Mouse (Mus musculus) layer of hippocampus, adult 9-10 months (tissue): ENCODE results near the gene Eml4.
A peak's percentile ranks its signal among the peaks of the same experiment; 100 is the strongest.

ENCODE experiments used
- DNase-seq: peaks from one replicate; pipeline ENCODE4 v3.0.0; 2022; ENCODE audit warnings: low spot score

Gene Eml4

DNA sequence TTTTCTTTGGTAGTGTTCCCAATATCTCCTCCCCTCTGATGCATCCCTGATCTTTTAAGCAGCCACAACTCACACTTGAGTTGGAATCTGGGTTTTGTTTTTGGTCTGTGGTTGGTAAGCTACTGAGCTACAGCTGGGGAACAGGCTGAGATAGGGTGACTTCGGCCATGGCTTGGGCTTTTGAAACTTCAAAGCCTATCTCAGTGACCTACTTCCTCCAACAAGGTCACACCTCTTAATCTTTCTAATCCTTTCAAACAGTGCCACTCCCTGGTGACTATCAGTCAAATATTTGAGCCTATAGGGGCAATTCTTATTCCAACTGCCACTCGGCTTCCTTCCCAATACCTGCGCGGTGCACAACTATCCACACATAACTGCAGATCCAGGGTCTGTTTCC is 149.0 kb downstream of the Eml4 start:
- no peak for DNase-seq

DNA sequence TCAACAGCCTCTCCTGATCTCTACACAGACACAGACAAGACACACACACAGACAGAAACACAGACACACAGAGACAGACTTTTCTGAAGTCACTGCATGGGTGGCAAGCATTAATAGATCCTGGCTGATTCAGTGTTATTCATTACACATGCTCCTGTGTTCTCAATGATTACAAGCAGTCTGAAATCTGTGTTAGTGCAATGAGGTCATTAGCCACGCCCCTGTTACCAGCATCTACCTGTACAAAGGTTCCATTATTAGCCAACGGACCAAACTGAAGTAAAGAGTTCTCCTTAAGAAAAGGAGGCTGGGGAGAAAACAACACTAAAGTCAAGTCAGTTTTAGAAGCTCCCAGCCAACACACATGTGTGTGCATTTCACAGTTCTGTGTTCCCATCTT is 153.0 kb downstream of the Eml4 start:
- no peak for DNase-seq

DNA sequence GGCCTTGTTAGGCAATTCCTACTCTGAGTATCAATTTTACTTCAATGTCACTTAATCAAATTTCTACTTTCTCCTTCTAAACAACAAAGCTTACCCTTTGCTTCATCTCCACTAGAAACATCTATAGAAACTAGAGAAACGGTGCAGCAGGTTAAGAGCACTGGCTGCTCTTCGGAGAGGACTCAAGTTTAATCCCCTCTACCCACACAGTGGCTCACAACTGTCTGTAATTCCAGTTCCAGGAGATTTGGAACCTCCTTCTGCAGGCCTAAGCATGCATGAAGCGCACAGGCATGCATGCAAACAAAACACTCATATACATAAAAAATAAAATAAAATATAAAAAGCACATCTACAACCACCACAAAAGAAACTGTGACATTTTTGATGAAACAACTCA is 161.4 kb downstream of the Eml4 start:
- DNase-seq = no peak

DNA sequence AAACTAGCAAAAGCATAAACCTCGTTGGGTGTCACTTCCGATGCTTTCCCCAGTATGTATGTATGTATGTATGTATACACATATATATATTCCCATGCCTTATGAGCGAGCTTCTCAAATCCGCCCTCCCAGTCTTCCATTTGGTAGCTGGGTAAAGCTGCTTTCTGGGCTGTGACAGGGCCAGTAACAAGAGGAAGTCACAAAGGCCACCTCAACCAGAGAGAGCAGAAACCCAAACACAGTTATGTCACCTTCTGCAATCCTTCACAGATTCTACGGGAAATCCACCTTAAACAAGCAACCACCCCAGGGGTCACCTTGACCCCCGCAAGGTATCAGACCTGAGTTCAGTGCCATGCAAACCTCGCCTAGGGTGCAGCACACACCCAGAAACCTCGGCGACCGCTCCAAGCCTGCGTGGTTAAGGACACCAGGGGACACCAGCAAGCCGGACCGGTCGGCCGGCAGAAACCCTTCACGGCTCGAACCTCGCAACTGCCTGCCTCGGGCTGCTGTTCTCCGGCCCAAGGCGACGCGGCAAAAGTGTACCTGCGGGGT is 163.0 kb downstream of the Eml4 start:
- DNase-seq = no peak

DNA sequence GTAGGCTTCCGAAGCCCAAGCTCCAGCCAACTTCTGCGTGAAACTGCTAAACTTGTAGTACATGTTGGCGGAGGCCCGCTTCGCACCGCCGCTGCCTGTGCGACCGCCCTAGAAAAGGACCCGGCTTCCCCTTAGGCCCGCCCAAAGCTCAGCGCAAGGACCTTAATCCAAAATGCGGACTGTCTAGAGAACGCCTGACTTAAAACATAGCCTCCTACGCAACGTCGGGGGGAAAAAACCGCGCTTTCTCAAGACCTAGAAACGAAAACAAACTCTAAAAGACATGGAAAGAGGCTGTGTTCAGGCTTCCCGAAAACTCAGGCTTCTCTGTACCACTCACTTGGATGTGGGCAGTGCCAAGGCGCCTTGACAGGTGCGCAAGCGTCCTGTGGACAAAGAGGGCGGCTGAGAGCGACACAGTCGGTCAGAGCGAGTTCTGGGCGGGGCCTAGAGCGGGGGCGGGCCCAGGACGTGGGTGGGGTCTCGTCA is 163.5 kb downstream of the Eml4 start:
- peak; percentile 85 for DNase-seq

DNA sequence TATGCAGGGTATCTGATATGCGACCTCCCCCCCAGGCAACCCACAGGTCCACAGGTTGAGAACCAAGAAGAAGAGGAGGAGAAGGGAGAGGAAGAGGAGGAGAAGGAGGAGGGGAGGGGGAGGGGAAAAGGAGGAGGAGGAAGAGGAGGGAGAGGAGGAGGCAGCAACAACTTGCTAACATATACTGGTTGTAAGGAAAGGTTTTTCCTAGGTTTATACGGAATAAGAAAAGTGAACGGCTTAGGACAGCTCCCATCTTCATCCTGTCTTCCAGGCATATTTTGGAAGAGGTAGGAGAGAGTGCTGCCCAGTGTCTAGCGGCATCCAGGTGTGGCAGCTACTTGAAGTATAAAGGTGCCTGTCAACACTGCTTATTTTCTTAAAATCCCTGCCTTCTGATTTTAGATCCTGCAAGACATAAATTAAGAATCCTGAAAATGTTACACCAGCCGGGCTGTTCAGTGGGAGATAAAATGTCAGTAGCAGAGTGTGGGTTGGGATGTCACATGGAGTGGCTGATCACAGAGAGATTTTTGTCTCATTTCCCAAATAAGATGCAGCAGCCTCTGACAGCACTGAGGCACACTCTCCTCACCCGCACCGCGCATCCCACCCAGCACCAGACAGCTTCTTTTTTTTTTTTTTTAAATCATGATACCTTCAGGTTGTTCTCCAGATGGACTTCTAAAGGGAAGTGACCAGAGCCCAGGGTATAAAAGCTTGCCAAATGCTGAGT is 166.7 kb downstream of the Eml4 start, which contains the start of gene Cox7a2l:
TSS of gene Cox7a2l (minus strand) at position 51 of the 736 bp plus-strand sequence.
- no peak for DNase-seq

DNA sequence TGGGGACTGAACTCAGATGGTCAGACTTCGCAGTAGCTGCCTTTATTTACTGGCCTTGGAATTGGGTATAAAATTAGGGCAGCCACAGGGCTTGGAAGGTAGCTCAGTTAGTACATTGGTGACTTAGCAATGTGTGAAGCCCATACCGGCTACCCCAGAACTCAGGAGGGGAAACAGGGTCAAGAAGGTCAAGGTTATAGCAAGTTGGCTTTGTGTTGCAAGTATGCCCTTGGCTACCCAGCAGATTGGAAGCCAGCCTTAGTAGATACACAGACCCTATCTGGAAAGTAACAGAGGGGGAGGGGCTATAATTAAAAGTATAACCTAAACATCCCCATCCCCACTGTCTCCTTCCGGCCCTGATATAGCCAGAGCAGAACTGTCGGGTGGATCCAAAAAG is 171.2 kb downstream of the Eml4 start:
- DNase-seq = no peak

DNA sequence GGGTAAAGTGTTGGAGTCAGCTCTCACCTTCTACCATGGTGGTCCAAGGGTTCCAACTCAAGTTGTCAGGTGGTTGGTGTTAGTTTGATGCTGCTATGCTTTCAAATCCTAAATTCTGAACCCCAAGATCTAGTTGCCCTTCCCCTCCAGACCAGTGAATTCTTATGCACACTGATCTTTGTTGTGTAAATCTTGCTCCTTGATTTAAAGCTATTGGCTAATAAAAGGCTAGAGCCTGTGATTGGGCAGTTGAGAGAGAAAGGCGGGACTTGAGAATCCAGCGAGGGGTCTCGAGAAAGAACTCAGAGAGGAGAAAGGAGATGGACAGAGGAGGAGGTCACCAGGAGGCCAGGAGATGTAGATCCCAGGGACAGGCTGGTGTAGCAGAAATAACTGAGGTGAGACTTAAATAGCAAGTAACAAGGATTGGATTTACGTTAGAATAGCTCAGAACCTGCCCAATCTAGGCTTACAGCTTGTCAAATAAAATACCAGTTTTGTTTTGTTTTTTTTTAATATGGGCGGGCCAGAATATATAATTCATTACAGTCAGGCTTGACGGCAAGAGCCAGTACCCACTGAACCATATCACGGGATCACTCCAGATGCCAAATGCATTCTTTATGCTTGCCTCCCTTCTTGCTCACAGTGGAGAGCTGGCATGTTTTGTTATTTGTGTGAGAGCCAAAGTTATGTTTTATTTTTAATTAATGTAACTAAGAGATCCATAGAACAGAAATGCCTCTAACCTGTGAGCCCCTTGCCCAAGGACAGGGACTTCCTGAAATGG is 172.1 kb downstream of the Eml4 start:
- no peak for DNase-seq

DNA sequence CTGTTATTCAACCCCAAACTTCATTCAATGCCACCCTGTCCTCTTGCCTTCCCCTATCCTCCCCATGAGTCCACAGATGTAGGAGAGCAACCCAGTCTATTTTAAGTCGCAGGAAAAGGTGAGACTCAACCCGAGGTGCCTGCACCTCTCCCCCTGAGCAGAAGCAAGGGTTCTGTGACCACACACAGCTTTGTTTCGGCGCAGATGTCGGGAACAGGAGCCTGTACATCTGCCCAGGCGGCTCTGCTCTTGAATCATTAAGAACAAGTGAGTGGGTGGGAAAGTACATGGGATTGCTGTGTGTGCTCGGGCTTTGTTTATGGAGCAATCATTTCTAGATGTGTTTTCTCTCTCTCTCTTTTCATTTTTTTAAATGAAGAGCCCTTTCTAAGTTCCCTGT is 174.0 kb downstream of the Eml4 start:
- DNase-seq = no peak

DNA sequence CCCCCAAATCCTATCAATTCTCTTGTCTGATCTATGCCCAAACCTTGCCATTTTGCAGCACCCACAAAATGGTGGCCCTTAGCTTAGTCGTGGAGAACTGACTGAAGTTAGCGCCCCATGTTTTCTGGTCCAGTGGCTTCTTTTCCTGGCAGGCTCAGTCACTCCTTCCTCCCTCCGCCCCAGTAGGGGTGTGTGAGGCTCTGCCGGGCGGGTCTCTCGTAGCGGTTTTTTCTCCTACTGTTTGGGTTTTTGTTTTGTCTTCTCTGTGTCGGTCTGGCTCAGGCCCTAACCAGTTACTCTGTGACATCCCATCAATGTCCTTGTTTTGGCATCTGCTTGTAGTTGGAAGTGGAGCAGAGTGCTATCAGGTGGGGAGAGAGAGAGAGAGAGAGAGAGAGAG is 174.9 kb downstream of the Eml4 start:
- DNase-seq = no peak

DNA sequence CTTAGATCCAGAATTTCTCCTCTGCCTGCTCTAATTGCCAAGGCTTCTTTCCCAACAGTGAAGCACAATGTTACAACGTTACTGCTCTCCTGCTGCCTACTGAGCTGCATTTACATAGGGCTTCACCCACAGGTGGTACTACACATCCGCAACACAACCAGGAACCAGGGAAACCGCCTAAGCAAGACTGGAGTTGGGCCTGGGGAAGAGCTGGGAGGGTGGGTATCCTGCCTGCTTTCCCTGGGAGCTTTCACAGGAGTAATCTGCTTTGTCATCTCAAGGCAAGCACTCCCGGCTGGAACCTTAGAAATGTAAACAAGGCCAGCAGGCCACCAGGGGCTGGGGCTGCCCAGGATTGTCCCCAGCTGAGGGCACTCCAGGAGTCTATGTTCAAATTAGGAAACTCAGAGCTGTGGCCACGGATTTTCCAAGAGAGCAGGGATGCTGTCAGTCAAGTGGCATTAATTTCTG is 175.4 kb downstream of the Eml4 start:
- no peak for DNase-seq

DNA sequence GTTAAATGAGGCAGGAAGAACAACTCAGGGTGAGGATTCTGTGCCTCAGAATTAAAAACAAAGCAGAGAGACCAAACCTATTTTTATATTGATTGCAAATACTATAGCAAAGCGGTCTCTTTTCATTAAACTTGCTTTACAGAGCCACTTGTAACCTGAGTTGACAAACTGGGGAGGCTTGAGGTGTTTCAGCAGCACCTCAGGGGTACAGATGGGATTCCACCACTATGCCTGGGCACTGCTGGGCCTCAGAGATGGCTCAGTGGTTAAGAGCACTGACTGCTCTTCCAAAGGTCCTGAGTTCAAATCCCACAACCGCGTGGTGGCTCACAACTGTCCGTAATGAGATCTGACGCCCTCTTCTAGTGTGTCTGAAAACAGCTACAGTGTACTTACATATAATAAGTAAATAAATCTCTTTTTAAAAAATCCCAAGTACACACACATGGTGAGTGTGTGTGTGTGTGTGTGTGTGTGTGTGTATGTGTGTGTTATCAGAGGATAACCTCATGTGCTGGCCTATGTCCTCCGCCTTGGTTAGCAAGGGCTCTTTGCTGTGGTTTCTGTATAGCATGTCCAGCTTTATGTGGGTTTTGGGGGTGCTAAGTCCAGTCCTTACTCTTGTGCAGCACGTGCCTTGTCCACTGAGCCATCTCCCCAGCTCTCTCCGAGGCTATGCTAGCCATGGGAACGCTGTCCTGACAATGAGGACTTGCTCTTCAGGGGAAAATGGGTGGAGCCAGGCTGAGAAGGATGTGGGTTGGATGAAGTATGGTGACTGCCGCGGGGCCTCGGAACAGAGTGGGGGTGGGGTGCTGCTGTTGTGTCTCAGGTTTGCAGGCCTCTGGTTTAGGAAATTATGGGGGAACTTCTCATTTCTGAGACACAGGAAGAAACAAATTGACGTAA is 176.1 kb downstream of the Eml4 start:
- DNase-seq = no peak

DNA sequence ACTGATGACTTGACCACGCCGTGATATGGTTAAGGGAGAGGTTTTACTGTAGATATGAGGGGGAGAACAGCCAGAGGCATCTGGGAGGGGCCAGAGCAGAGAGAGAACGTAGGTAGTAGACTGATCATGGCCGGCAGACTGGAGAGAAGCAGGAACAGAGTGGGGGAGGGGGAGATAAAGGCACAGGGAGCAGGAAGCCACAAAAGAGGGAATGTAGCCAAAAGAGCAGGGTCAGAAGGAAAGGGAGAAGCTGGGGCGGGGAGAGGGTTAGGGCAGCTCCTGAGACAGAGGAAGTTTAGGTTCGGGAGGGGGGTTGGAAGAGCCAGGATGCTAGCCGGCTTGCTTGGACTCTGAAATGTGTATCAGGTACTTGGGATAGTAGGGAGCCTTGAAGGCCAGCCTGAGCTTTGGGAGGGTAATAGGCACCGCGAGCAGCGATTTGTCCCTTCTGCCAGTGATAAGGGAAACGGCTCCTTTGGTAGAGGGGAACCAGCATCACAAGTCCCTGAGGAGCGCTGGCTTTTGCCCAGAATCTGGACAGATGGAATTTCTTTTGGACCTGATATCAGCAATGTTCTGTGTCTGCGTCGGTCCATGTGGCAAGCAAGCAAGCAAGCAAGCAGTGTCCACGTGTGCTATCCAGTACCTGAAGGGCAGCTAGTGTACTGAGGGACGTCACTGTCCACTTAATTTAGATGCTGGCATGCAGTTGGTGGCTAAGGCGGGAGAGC is 177.1 kb downstream of the Eml4 start:
- no peak for DNase-seq
